Mouse (Mus musculus) Patski (cell line): ENCODE measurements around the gene Vti1a. TPM values are rescaled to one million over a fixed set of nuclear protein-coding genes. Genes with fewer than 3 reads are reported as not detected.

Experiments
- ATAC-seq: fragments of 100-300 bp; one replicate; pipeline ENCODE4 v1.8.0; 2021
- CTCF ChIA-PET: fragments of 350-600 bp; sonication (Branson Sonifier 250); formaldehyde crosslinking; loops from one replicate; lab custom pipeline; 2022; ENCODE audit warnings: inconsistent platforms; lab: Charles Lee
- POLR2A ChIA-PET: fragments of 350-600 bp; sonication (Branson Sonifier 250); formaldehyde crosslinking; loops from one replicate; lab custom pipeline; 2022; ENCODE audit warnings: antibody characterized with exemption, inconsistent platforms; lab: Charles Lee
- DNase-seq: peaks from one replicate; pipeline ENCODE4 v3.0.0-alpha.2; 2011; ENCODE audit warnings: low read depth, low spot score
- H3K27me3 ChIP-seq: fragments of 371-371 bp; one replicate; pipeline ENCODE4 v1.5.1; 2021
- CTCF ChIP-seq: fragments of 100-300 bp; IDR thresholded peaks from one replicate; pipeline ENCODE4 v1.5.1; 2021
- in situ Hi-C: fragments of 300-500 bp; cut with MboI; formaldehyde crosslinking; loops from 3 replicates; pipeline ENCODE4 v1.11.1; 2018; ENCODE audit warnings: low pct_unique_long_range_greater_than_20kb, mixed read lengths
- polyA plus RNA-seq: library from polyadenylated mRNA; unstranded; gene quantifications from one replicate; pipeline ENCODE4 v1.2.3, GENCODE M21; 2021

Vti1a gene
- polyA plus RNA-seq, 1 experiment from 2014 or later: 41.4 TPM

GRCm38 (mm10) chr19:55642361-55642760 lies 326.3 kb downstream of the Vti1a start:
- H3K27me3 ChIP-seq: no peaks in the 10 kb centered on the region
- DNase-seq: no peak
- ChIA-PET POLR2A (interaction anchor here (0.5 kb wide), 1 partner anchor 87 kb away, joined by 3 read pairs; no protein-coding TSS in a partner anchor), CTCF (interaction anchor here (1.2 kb wide), 1 partner anchor 18 kb away, joined by 3 read pairs; no protein-coding TSS in a partner anchor)
- no peak for ATAC-seq
- in situ Hi-C loops: no loop called here
- TF ChIP-seq CTCF: no peak

DNA sequence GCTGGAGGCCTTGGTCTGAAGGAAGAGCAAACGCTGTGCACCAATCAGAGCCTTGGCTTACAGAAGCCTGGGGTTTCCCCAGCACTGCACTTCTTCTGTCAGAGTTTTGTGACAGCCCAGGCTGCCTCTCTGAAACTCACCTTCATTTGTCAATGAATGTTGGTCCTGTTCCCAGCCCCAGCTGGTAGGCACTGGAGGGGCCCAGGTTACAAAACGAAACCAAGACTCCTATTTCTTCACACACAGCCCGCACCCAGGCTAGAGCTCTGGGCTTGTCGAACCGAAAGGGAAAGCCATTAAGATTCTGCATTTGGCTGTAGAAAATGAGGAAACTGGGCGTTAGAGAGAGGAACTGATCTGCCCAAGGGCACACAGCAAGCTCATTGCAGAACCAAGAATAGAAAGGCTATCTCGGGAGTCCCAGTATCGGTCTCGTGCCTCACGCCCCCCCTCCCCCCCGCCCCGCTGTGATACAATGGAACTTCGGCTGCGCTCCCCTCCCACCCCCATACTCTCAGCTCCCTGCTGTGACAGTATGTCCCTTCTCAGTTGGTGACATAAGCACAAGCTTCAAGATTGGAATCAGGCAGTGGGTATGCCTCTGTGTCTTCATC lies 327.3 kb downstream of the Vti1a start:
- POLR2A ChIA-PET: no interaction called here
- ATAC-seq (no peak), DNase-seq (no peak)
- in situ Hi-C loops: no loop called here
- CTCF ChIA-PET: interaction anchor here (1.2 kb wide), 1 partner anchor 17 kb away, joined by 3 read pairs; no protein-coding TSS in a partner anchor
- TF ChIP-seq CTCF: no peak
- no peaks in the 10 kb centered on the region for H3K27me3 ChIP-seq

DNA sequence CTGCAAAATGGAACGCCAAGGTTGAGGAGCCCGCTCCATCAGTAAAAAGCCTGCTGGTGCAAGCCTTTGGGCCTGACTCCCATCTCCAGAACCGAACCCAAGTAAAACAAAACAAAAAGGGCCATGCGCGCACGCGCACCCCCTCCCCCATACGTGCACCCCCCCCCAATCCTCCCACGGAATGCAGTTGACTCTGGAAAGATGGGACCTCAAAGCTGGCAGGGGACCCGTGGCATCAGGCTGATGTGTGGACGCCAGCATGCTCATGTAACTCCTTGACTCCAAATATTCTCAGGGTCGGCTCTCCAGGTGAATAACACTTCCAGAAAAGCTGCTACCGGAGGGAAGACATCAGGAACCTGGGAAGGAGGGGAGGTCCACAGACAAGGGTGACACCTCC lies 327.8 kb downstream of the Vti1a start:
- ChIA-PET POLR2A (no interaction called here), CTCF (no interaction called here)
- no peak for ATAC-seq
- DNase-seq: no peak
- no peaks in the 10 kb centered on the region for H3K27me3 ChIP-seq
- no peak for TF ChIP-seq CTCF
- in situ Hi-C loops: no loop called here

- CTCF ChIA-PET: no interaction called here
- H3K27me3 ChIP-seq: no peaks in the 10 kb centered on the region
- in situ Hi-C loops: no loop called here
- ATAC-seq (no peak), DNase-seq (no peak)
- POLR2A ChIA-PET: no interaction called here
- TF ChIP-seq CTCF: no peak
These were observed 333.3 kb downstream of the Vti1a start for GRCm38 (mm10) chr19:55649363-55649762.

GRCm38 (mm10) chr19:55651017-55651416 lies 334.9 kb downstream of the Vti1a start:
- in situ Hi-C loops: no loop called here

GRCm38 (mm10) chr19:55652693-55653265 lies 336.7 kb downstream of the Vti1a start:
- POLR2A ChIA-PET: interaction anchor here (0.6 kb wide), 1 partner anchor 96 kb away, joined by 3 read pairs; no protein-coding TSS in a partner anchor
- ATAC-seq (no peak), DNase-seq (no peak)
- CTCF ChIA-PET: no interaction called here
- in situ Hi-C loops: no loop called here
- no peaks in the 10 kb centered on the region for H3K27me3 ChIP-seq
- no peak for TF ChIP-seq CTCF

More at GRCm38 (mm10) chr19:55651017-55651416, 334.9 kb downstream of the Vti1a start:
- no peak for TF ChIP-seq CTCF
- POLR2A ChIA-PET: no interaction called here
- CTCF ChIA-PET: interaction anchor here (0.7 kb wide), 1 partner anchor 124 kb away, joined by 3 read pairs; no protein-coding TSS in a partner anchor
- H3K27me3 ChIP-seq: no peaks in the 10 kb centered on the region
- DNase-seq (no peak), ATAC-seq (no peak)

DNA sequence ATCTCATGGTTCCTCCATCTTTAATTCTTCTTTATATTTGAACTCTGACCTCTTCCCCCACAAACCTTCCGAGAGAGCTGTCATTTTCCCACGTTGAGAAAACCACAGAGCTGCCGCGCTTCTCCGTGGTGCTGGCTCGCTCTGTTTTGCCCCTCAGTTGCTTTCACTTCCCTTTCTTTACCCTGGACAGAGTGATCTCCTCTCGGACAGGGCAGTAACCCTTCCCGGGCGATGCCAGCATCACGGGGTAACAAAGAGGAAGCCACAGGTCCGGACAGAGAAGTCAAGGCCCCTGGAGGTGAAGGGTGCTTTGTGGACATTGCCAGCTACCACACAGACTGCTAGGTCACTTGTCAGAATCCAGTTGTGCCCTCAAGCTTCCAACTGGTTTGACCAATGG lies 344.1 kb downstream of the Vti1a start:
- no peak for DNase-seq
- POLR2A ChIA-PET: no interaction called here

GRCm38 (mm10) chr19:55662521-55663223 lies 346.6 kb downstream of the Vti1a start:
- ChIA-PET POLR2A (no interaction called here), CTCF (interaction anchor here (1.0 kb wide), 1 partner anchor 16 kb away, joined by 3 read pairs; no protein-coding TSS in a partner anchor)
- no peak for TF ChIP-seq CTCF
- in situ Hi-C loops: no loop called here
- ATAC-seq: no peak
- H3K27me3 ChIP-seq: no peaks in the 10 kb centered on the region
- no peak for DNase-seq

More for the DNA sequence above, 344.1 kb downstream of the Vti1a start:
- H3K27me3 ChIP-seq: no peaks in the 10 kb centered on the region
- in situ Hi-C loops: no loop called here
- ATAC-seq: no peak
- TF ChIP-seq CTCF: no peak
- CTCF ChIA-PET: interaction anchor here (1.2 kb wide), 1 partner anchor 17 kb away, joined by 3 read pairs; no protein-coding TSS in a partner anchor

DNA sequence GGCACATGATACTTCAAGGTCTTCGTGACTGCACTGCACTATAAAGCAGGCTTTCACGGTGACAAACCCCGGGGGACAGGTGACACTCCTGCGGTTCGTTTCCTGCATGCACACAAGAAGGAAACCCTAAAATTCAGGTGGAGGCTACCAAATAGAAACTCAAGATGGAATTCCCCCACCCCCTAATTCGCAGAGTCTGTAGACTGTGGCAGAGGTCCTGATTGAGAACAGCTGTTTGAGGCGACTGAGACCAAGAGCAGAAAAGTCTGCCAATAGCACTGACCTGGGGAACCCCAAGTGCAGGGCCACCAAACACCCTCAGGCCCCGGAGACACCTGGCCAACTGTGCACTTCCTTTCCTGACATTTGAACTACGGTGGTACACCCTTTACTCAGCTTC lies 351.7 kb downstream of the Vti1a start:
- in situ Hi-C loops: no loop called here
- no peaks in the 10 kb centered on the region for H3K27me3 ChIP-seq
- POLR2A ChIA-PET: no interaction called here
- no peak for ATAC-seq
- TF ChIP-seq CTCF: no peak
- CTCF ChIA-PET: interaction anchor here (1.1 kb wide), 1 partner anchor 10 kb away, joined by 3 read pairs; no protein-coding TSS in a partner anchor
- DNase-seq: no peak

DNA sequence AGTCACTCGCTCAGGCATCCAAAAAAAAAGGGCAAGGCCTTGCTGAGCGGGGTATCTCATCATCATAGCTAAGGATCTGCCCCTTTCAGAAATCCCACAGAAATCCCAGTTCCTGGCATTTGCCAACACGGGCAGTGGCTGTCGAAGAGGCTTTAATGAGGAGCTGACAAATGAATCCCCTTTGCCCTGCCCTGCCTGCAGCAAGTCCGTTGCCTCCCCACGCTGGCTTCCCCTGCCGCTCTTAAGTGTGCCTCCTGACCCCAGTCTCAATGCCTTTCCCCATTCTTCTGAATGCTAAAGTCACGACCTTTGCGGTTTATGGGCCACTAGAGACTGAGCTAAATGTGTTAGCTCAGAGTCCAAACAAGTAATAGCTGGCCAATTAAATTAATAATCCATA lies 352.8 kb downstream of the Vti1a start:
- ATAC-seq: no peak
- no peaks in the 10 kb centered on the region for H3K27me3 ChIP-seq
- POLR2A ChIA-PET: no interaction called here
- in situ Hi-C loops: no loop called here
- TF ChIP-seq CTCF: no peak
- CTCF ChIA-PET: no interaction called here
- no peak for DNase-seq

Other genes starting within 250 kb of the Vti1a start
- 13.3 TPM for gene Gpam, start 189.1 kb upstream of the Vti1a start, polyA plus RNA-seq
- gene Tectb, start 135.6 kb upstream of the Vti1a start, polyA plus RNA-seq: not detected
- gene Gucy2g, start 75.1 kb upstream of the Vti1a start, polyA plus RNA-seq: 0.27 TPM
- gene Acsl5, start 64.4 kb upstream of the Vti1a start, polyA plus RNA-seq: 143 TPM
- gene Zdhhc6, start 263 bp upstream of the Vti1a start, polyA plus RNA-seq: 85.5 TPM